Mouse (Mus musculus) cerebellum, postnatal 25 days (tissue): Measurements from ENCODE around the gene Bcar3.

Experiments
- DNase-seq, 2 experiments: peaks; one replicate each; pipeline ENCODE4 v3.0.0; 2021; ENCODE audit warnings: mixed read lengths in 2 of 2

Gene Bcar3

DNA sequence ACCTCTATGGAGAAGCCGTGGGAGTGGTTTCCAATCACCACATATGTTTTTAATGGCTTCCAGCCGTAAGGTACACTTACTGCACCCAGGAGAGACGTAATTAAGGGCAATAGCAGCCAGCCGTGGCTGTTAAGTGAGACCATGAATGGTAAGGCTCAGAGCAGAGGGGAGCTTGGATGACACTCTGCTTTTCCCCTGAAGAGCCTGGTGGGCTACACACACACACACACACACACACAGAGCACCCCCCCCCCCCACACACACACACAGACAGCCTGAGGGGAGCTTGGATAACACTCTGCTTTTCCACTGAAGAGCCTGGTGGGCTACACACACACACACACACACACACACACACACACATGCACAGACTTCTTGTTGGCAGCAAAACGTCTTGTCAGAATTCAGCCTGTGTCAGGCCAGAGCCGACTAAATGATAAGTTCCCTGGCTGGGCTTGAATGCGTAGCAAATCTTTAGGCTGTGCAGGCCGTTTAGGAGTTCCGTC is 224.3 kb downstream of the Bcar3 start:
- no peak for DNase-seq

- DNase-seq, result no peak
These were observed 225.1 kb downstream of the Bcar3 start for GRCm38 (mm10) chr3:122519082-122519481.

DNA sequence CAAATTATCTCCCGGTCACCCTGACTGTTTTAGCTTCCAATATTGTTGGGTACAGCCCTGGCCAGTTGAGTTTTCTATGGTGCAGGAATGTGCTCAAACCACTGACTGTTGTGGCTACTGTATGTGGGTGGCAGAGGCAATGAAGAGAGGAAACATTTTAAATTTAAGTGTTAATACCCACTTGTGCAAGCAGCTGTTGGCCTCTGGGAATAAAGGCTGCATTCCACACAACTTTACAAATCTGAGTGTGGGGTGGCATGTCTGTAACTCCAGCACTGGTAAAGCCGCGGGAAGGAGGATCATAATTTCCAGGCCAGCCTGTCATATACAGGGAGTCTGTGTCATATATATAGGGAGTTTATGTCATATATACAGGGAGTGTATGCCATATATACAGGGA is 226.4 kb downstream of the Bcar3 start:
- DNase-seq, result no peak

- DNase-seq, result no peak
These were observed 226.9 kb downstream of the Bcar3 start for GRCm38 (mm10) chr3:122520875-122521274.

DNA sequence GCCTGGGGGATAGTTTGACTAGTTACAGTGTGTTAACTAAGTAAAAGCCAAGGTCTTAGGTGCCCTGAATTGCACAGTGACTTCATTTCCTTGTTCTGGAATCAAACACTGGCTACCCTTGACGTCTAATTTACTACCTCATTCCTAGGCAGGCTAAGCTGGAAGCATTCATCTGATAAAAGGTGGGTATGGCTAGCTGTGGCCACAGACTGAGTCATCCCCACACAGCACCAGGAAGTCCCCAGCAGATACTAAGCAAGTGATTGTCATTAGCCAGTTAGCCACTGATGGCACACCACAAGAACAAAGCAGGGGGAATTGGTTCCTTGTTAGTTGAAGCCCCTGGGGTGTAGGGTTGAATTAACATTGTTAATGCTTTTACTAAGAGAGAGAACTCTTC is 227.4 kb downstream of the Bcar3 start:
- no peak for DNase-seq

DNA sequence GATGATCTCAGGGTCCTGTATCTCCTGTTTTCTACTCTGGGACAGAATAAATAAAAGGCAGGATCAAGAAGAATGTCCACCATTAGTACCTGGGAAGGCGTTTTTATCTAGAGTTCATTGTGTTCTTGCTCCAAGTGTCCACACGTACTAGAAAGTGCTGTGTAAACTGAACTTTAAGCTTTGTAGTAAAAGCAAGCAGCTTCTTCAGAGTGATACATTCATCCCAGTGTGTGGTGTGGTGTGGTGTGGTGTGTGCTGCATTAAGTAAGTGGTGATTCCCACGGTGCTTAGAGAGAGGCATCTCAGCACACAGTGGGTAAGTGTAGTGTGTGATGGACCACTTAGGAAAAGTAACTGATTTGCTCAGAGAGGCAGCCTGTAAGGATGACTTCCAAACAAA is 234.5 kb downstream of the Bcar3 start:
- no peak for DNase-seq

- DNase-seq, result no peak
These were observed 242.2 kb downstream of the Bcar3 start for GRCm38 (mm10) chr3:122535938-122536703.

GRCm38 (mm10) chr3:122538851-122539250 is 244.9 kb downstream of the Bcar3 start:
- DNase-seq, result no peak

GRCm38 (mm10) chr3:122539961-122540690 is 246.2 kb downstream of the Bcar3 start:
- DNase-seq, result no peak

GRCm38 (mm10) chr3:122540918-122541317 is 247.0 kb downstream of the Bcar3 start:
- DNase-seq, result no peak

DNA sequence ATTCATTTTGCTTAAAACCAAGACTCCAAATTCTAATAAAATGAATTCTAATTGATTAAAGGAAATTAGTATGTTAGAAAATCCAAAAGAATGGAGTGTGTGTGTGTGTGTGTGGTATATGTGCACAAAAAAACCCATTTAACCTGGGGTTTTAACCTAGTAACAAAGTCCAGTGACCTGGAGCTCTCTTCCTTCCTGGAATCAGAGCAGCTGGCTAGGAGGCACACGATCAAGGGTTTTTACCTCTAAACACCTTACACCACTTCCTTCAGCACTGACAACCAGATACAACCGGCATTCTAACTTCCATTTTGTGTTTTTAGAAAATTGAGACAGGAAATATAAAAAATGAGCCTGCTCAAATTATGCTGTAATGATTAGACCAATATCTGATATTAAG is 251.4 kb downstream of the Bcar3 start:
- DNase-seq, result no peak

DNA sequence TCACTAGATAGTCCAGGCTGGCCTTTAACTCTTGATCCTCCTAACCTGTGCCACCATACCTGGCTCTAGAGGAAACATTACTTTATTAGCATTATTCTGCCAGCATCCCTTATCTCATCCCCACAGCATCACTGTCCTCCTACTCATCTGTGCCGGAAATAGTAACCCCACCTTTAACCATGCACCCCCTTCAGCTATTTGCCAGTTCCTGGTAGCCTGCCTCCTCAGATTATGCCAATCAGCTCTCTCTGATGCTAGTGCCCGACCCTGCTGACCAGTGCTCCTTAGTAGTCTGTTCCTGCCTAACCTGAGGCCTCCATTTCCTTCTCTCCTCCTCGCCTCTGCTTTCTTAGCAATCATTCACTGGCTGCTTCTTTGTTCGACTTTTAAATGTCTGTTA is 253.5 kb downstream of the Bcar3 start:
- no peak for DNase-seq

GRCm38 (mm10) chr3:122551174-122551573 is 257.2 kb downstream of the Bcar3 start:
- DNase-seq, result no peak

DNA sequence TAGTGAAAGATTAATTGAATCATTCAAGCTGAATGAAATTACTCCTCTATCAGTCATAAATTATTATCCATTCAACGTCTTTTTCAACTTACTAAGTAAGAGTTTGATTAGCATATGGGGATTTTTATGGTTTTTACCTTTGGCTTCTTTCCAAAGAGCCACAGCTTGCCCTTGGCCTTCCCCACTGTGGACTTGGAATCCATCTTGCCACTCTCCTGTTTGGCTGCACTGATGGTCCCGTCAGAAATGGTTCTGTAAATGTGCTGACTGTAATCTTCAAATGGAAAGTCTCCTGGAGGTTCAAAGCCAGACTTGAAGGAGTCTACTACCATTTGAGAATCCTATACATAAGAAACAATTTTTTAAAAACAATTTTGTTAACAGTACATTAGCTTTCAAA is 263.8 kb downstream of the Bcar3 start:
- peak in 1 of 2 experiments; percentile 21 for DNase-seq

GRCm38 (mm10) chr3:122565285-122565684 is 271.3 kb downstream of the Bcar3 start:
- no peak for DNase-seq

DNA sequence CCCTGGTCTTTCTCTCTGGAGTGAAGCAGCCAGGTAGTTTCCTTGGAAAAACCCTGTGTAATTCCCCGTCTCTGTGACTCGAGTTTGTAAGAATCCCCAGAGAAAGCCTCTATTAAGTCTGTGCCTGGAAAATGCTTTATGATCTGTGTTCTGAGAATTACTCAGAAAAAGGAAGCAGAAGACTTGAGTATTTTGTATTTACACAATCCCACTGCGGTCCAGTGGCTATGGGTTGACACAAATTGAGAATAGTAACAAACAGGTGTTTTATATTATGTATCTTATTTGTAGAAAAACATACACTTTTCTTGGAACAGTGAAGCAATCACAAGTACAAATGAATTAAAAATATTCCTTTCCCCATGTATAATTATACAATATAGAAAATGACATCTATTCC is 272.2 kb downstream of the Bcar3 start:
- DNase-seq, result no peak

DNA sequence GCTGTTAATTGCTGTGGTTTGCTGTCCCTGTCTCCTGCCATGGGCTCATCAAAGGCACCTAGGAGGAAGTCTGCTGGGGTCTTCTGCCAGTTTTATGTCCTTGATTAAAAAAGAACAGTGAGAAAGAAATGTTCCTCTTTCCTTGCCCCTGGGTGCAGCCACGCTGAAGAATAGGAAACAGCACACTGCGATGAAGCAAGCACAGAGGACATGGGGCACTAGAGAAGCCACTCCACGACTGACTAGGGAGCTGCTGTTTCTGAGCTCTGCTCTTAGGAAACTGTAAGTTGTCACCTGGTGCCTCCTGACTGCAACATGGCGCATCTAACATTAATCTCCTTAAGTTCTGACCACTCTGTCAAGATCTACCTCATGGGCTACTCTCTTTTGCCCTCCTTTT is 272.6 kb downstream of the Bcar3 start:
- no peak for DNase-seq

- no peak for DNase-seq
These were observed 279.7 kb downstream of the Bcar3 start for GRCm38 (mm10) chr3:122573426-122574286.

- no peak for DNase-seq
These were observed 281.0 kb downstream of the Bcar3 start for GRCm38 (mm10) chr3:122574921-122575320.

DNA sequence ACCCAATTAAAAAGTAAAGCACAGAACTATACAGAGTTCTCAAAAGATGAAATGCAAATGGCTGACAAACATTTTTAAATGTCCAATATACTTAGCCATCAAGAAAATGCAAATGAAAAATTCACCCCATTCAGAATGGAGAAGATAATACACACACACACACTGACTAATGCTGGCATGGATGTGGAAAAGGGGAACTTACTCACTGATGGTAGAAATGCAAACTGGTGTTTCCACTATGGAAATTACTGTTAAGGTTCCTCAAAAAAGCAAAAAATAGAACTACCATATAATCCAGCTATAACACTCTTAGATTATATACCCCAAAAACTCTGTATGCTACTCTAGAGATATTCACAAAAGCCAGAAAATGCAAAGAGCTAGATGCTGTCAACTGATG is 283.4 kb downstream of the Bcar3 start:
- DNase-seq, result no peak
